8 mouse cellular contexts compared by ENCODE assay signal in the genomic region with DNA sequence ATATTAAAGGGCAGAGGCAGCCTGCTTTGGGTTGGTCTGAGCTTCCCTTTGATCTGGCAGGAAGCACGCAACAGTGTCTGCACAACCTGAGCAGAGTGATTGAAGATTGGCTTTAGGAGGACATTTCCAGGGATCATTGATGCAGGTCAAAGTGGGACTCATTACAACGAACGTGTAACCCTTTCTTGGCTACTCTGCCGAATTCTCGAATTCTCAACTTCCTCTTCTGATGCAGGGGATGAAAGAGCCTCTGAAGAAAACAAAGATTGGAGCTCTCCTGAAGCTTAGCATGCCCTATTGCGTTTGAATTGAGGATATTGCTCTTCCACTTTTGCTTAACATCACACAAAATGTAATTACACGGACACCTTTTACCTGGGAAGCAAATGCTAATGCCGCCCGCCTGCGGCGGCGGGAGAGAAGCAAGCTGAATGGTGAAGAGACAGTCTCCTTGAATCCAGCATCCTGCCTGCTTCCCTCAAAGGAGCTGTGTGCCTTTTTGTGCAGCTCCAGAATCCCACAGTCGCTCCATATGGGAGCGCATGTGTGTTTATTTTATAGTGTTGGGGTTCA.
DNase-seq lines count a peak whose midpoint lies in the region; ATAC-seq and TF ChIP-seq lines count a peak whose summit lies in the region.

No protein-coding gene starts in this region.

- no peak for ATAC-seq in embryonic facial prominence, embryonic 14.5 days (ENCODE audit: low read depth)
- ATAC-seq in megakaryocyte progenitor cell, adult 5-6 weeks (replicated peaks; ENCODE audit: poor library complexity): no peak

- intact Hi-C loops in left cerebral cortex, adult 2 months (cut with DNase I): loop anchor here (5.0 kb wide), 1 partner anchor 176 kb away; a partner anchor contains a TSS
- intact Hi-C loops in left cerebral cortex, postnatal 14 days (cut with DNase I): no loop called here

- H3K9me3 ChIP-seq in embryonic facial prominence, embryonic 14.5 days (ENCODE audit: control insufficient read depth, low read length): peaks cover 4% of the 10 kb centered on the region; the same call in 1 of the 2 replicates

- no peak for TF ChIP-seq CTCF in left cerebral cortex, adult 2 months (IDR thresholded peaks at IDR 0.05)

- H3K9ac ChIP-seq in embryonic facial prominence, embryonic 14.5 days (ENCODE audit: low read depth, low read length): 0 out of 2 replicates have a peak overlapping the region, but pooled peaks have one; percentile 38

- 0 out of 2 replicates have a peak, but pooled peaks cover 4% of the 10 kb centered on the region for H3K4me1 ChIP-seq in embryonic facial prominence, embryonic 14.5 days (ENCODE audit: control insufficient read depth, insufficient read depth, low read length)

- H3K4me2 ChIP-seq in embryonic facial prominence, embryonic 14.5 days (ENCODE audit: low read depth, low read length): peak overlapping the region; percentile 47

- 5% methylated on average over 14 of the region's 14 CpGs for WGBS in embryonic facial prominence, embryonic 14.5 days

- H3K27ac ChIP-seq in left cerebral cortex, adult 2 months: no peak overlapping the region
- no peak overlapping the region for H3K27ac ChIP-seq in embryonic facial prominence, embryonic 14.5 days (replicated peaks; ENCODE audit: low read depth, low read length)

- H3K36me3 ChIP-seq in embryonic facial prominence, embryonic 14.5 days (ENCODE audit: control insufficient read depth, insufficient read depth, low read length): no peaks in the 10 kb centered on the region

- peak overlapping the region; percentile 34 for H3K4me3 ChIP-seq in left cerebral cortex, adult 2 months
- peak overlapping the region; percentile 23 for H3K4me3 ChIP-seq in embryonic facial prominence, embryonic 14.5 days (ENCODE audit: low read depth, low read length)

- peaks cover 18% of the 10 kb centered on the region for H3K27me3 ChIP-seq in embryonic facial prominence, embryonic 14.5 days (replicated peaks; ENCODE audit: control insufficient read depth, insufficient read depth, low read length)

- peak; percentile 11 to 13 for DNase-seq in left cerebral cortex, adult 2 months (ENCODE audit: extremely low spot score in 1 of 2, low spot score in 2 of 2)
- no peak for DNase-seq in left cerebral cortex, postnatal 14 days (ENCODE audit: low spot score in 2 of 2)
- no peak for DNase-seq in embryonic facial prominence, embryonic 14.5 days (ENCODE audit: low spot score)
- DNase-seq in layer of hippocampus, postnatal 14 days (ENCODE audit: low spot score in 2 of 2): peak; percentile 13 to 40
- peak; percentile 15 for DNase-seq in right cerebral cortex, postnatal 4 days
- DNase-seq in urinary bladder, adult 18-20 months (ENCODE audit: low spot score in 2 of 2): no peak
- DNase-seq in urinary bladder, postnatal 36 days (ENCODE audit: low spot score in 2 of 2): no peak

Comparison
In these comparisons a context has a peak if more than half of its experiments do, and no peak if none do; other contexts are left out.
1. DNase-seq: peak in left cerebral cortex, adult 2 months (2 of 2), layer of hippocampus, postnatal 14 days (2 of 2) and right cerebral cortex, postnatal 4 days (single experiment); none in left cerebral cortex, postnatal 14 days (0 of 2), embryonic facial prominence, embryonic 14.5 days (single experiment), urinary bladder, adult 18-20 months (0 of 2) and urinary bladder, postnatal 36 days (0 of 2).